Mouse (Mus musculus) T-helper 1 cell (primary cell): ENCODE data around the gene Cby1.
"Not testable (repeated sequence)": the region's sequence is repeated elsewhere in the genome, so short reads cannot be mapped to it uniquely, and the experiment has no call there.

ENCODE experiments used
- in situ Hi-C: fragments of 300-600 bp; cut with MboI, MseI; formaldehyde crosslinking; loops from one replicate; pipeline ENCODE4 v1.15.1; 2025; ENCODE audit warnings: high pct_unique_total_duplicates

The Cby1 gene

DNA sequence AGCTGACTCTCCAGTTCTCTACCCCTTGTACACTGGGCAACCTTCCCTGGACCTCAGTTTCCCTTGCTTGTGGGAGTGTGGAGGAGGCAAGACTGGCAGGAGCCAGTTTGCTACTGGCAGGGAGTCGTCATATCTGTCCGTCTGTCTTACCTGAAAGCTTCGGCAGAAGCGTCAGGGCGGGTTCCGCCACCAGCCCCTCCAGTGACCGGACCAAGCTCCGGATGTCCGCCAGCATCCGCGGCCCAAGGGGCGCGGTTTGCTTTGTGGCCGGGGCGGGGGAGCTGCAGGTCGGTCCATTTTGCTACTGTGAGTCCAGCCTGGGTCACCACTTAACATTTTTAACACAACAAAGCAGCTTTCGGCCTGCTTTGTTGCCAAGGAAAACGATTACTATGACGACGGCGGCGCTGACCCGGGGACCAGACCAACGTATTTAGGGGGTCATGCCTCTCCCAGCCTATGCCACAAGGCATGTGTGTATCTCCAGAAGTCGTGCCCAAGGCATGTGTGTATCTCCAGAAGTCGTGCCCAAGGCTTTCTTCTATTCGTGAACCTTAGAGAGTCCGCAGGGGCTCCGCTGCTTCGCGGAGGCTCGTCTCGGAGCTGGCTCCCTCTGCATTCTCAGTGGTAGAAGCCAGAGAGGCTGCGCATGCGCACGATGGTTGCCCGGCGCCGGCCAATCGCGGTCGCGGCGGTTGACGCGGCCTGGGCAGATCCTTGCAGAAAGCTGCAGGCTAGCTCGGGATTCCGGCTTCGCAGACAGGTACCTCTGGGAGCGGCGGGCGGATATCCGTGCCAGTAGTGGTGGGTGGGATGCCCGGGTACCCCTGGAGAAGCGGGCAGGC lies at the start of gene Cby1, which contains the start of gene Fam227a:
Gene Cby1, plus strand, starts transcription at position 669 of the 845 bp plus-strand sequence.
Gene Fam227a, minus strand, starts transcription at position 426 of the 845 bp plus-strand sequence.
- in situ Hi-C loops = no loop called here

DNA sequence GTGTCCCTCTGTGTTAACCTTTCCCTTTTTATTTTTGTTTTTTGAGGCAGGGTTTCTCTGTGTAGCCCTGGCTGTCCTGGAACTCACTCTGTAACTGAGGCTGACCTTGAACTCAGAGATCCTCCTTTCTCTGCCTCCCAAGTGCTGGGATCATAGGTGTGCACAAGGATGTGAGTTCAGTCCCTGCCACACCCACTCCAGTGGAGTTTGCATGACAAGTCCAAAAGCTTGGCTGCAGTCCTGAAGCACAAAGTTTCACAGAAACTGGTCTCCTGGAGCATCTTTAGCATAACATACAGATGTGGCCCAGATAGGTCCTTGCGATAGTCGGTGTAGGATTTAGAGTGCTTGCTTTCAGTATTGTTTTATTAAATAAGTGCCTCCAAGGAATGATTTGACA lies 49.8 kb upstream of the Cby1 start:
- in situ Hi-C loops = loop anchor here (10.0 kb wide), 1 partner anchor 1306 kb away; no protein-coding TSS in a partner anchor

DNA sequence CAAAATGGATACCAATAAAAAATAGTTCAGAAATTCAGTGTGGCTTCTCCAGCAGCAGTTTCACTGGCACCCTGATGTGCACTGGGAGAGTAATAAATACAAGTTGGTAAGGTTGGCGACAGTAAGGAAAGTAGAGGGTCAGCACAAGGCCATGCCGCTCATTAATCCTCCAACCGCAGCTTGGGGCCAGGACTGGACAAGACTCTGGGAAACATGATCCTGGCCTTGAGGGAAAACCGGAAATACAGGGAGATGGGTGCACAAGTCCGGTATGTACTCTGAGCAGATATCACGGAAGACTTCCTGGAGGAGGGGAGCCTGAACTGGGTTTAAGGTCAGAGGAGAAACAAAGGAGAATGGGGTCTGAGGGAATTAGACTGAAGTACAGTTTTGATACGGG lies 43.5 kb upstream of the Cby1 start:
- in situ Hi-C loops = no loop called here

DNA sequence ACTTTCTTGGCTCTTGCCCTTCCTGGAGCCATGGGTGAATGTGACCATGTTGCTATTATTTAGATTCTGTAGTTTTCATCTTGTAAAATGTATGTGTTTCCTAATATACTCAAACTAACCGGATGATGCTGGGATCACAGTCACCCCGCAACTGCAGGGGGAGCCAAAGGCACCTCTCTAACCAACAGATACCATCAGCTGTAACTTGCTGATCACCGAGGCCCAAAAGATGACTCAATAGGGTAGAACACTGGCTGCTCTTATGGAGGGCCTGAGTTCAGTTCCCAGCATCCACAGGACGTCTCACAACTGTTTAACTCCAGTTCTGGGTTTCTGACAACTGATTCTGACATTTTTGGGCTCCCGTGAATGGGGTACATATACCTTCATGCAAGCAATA lies 42.3 kb upstream of the Cby1 start:
- in situ Hi-C loops = no loop called here

DNA sequence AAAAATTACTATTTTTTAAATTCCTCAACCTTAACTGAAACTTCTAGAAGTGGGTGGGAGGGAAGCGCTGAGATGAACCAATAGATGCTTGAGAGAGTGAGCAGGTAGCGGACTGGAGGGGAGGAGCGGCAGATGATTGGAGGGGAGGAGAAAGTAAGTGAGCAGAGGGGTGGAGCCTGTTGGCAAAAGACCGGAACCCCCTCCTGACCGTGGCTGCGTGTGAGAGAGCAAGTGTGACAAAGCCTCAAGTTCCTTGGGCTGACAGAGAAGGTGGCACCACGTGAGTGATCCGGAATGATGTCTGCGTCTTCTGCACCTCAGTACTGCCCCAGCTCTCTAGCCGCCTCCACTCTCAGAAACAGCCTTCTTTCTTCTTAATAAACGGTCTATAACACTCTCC lies 41.9 kb upstream of the Cby1 start:
- in situ Hi-C loops = no loop called here

GRCm38 (mm10) chr15:79618456-79618855 lies 40.5 kb upstream of the Cby1 start:
- in situ Hi-C loops = no loop called here

GRCm38 (mm10) chr15:79619770-79620414 lies 39.1 kb upstream of the Cby1 start:
- in situ Hi-C loops = no loop called here

DNA sequence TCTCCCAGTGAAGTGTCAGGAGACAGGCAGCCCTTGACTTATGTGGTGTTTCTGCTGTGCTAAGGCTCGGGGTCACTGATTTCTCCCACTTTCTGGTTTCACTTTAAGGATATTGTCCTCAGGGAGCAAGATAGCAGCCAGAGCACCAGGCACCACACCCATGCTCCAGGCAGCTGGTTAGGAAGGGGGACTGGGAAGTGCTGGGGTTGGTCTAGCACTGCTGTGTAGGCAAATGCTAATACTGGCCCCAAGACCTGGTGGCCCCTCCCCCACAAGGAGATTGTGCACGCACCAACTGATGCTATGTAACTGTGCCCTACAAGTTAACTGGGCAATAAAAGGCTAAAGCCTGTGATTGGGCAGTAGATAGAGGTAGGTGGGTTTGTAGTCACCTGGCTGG lies 28.5 kb upstream of the Cby1 start:
- in situ Hi-C loops = no loop called here

- in situ Hi-C loops = no loop called here
Observed at GRCm38 (mm10) chr15:79641135-79641817, 17.7 kb upstream of the Cby1 start.

DNA sequence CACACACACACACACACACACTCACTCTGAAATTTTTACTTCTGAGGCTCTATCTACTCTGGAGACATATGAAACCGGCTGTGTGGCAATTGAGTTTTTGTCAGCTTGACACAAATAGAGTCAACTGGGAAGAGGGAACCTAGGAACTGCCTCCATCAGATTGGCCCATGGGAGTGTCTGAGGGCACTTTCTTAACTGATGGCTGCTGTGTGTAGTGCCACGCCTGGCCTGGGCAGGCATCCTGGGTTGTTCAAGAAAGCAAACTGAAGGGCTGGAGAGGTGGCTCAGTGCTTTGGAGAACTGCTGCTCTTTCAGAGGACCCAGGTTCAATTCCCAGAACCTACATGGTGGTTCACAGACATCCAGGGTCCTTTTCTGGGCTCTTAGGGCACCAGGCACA lies 13.5 kb upstream of the Cby1 start:
- in situ Hi-C loops = no loop called here

DNA sequence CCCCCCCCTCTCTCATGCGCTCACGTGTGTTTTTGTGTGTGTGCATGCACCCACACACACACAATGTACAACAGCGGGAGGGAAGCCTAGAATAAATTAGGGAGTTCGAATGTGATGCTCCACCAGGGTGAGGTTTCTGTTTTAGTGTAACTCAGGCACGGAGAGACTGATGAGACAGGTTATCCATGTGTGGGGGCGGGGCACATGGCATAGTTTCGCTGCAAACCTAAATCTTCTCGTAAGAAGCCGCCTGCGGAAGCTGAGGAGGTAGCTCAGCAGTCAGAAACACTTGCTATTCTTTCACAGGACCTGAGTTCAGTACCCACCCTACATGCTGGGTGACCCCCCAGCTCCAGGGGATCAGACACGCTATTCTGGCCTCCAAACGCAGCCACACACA lies 10.9 kb upstream of the Cby1 start:
- in situ Hi-C loops = no loop called here

DNA sequence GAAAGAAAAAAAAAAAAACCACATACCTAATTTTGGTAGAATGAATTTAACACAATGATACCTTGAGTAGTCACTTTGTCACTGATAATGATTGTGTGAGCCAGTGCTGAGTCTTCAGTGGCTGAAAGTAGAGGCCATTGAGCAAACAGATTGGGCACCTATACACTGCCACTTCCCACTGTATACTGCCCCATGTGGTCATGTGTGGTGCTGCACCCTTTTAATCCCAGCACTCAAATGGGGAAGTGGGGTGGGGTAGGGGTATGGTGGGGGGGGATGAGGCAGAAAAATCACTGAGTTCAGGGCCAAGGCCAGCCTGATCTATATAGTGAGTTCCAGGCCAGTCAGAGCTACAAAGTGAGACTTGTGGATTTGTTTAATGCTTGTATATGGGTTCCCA lies 8.4 kb upstream of the Cby1 start:
- in situ Hi-C loops = no loop called here

DNA sequence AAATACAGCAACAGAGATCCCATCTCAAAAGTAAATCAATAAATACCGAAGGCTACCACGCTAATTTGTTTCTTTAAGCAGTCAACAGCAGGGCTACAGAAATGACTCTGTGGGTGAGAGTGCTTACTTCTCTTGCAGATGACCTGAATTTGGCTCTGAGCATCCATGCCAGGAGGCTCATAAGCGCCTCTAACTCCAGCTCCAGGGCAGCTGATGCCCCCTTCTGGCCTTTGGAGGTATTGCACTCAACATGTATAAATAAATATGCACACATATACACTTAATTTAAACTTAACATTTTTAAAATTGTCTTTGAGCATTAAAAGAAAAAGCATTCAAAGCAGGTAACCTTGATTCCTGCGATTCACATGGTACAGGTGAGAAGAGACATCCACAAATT lies 7.5 kb upstream of the Cby1 start:
- in situ Hi-C loops = no loop called here

- in situ Hi-C loops = no loop called here
Observed at GRCm38 (mm10) chr15:79656451-79656850, 2.5 kb upstream of the Cby1 start.

DNA sequence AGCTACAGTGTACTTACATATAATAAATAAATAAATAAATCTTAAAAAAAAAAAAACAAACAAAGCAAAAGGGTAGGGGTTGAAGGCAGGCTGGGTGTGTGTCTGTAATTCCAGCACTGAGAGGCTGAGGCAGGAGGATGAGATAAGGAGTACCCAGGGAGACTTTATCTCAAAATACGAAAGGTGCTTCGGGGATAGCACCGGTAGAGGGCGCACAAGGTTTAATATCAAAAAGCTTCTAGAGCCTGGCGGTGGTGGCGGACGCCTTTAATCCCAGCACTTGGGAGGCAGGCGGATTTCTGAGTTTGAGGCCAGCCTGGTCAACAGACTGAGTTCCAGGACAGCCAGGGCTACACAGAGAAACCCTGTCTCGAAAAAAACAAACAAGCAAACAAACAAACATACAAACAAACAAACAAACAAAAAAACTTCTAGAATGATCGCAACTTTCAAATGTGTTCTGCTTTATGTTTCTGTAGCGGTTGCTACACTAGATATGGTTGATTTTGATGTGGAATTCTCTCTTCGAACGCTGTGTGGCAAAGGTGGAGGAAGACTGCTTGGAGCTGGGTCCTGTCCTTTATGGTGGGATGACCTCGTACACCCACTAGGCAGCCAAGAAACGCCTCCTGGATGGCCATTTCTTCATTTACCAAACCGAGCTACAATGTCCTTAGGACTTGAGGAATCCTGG lies 1.0 kb upstream of the Cby1 start:
- in situ Hi-C loops = no loop called here

DNA sequence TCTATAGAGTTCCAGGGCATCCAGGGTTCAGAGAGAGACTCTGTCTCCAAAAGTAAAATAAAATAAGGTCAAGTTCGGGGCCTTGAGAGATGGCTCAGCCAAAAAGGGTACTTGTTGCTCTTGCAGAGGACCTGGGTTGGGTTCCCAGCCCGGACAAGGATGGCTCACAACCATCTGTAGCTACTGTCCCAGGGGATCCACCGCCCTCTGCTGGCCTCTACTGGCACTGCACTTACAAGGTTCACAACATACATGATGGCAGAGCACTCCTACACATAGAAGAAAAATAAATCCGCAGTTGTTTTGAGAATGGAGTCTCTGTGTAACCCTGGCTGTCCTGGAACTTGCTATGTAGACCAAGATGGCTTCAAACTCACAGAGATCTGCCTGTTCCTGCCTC lies 2.9 kb downstream of the Cby1 start:
- in situ Hi-C loops = no loop called here

DNA sequence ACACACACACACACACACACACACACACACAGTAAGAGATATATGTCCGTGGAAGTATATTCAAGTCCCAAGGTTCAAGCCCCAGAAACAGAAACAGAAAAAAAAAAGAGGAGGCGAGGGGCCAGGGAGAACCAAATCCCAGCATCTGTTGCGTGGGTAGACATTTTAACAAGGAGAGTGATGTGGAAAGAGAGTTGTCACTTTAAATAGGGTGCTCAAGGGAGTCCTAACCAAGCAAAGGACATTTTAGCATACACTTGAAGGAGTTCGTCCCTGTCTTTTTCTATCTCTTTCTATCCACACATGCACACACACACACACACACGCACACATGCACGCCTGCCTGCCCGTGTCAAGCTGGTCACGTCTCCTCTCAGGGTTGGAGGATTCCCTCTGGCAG lies 5.7 kb downstream of the Cby1 start:
- in situ Hi-C loops = no loop called here

DNA sequence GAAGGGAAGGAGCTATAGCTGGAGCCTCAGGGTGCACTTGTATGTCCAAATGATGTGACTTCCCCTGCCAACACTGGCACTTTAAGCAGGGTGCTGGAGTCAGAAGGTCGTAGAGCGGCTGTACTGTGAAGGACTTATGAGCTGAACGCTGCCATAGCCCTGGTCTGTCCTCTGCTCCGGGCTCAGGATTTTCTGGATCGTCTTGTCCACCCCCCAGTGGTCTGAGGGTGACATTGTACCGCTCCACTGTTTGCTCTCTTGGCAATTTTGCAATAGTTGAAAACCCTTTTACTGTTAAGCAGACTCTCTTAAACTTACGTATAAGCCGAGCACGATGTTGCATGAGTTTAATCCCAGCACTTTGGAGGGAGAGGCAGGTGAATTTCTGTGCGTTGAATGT lies 10.2 kb downstream of the Cby1 start:
- in situ Hi-C loops = no loop called here

DNA sequence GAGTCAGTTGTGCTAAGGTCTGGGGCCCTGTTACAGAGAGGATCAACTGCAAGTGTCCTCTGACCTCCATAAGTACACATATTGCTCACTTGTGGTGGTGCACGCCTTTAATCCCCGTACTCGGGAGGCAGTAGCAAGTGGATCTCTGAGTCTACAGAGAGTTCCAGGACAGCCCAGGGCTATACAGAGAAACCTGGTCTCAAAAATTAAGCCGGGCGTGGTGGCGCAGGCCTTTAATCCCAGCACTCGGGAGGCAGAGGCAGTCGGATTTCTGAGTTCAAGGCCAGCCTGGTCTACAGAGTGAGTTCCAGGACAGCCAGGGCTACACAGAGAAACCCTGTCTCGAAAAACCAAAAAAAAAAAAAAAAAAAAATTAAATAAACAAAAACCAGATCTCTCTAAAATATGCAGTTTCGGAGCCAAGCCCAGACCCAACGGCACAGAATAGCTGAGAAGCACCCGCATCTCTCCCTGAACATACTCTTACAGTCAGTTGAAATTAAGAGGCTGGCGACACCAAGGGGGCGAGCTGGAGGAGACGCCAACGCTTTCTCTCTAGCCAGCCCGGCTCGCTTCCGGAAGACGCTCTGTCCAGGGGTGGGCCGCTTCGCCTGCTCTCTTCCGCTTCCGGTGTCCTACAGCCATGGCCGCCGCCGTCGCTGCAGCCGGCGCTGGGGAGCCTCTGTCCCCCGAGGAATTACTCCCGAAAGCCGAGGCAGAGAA lies 11.4 kb downstream of the Cby1 start, which contains the start of gene Tomm22:
Gene Tomm22, plus strand, starts transcription at position 613 of the 723 bp plus-strand sequence.
- in situ Hi-C loops = no loop called here

GRCm38 (mm10) chr15:79670972-79671299 lies 11.9 kb downstream of the Cby1 start:
- in situ Hi-C loops = no loop called here

DNA sequence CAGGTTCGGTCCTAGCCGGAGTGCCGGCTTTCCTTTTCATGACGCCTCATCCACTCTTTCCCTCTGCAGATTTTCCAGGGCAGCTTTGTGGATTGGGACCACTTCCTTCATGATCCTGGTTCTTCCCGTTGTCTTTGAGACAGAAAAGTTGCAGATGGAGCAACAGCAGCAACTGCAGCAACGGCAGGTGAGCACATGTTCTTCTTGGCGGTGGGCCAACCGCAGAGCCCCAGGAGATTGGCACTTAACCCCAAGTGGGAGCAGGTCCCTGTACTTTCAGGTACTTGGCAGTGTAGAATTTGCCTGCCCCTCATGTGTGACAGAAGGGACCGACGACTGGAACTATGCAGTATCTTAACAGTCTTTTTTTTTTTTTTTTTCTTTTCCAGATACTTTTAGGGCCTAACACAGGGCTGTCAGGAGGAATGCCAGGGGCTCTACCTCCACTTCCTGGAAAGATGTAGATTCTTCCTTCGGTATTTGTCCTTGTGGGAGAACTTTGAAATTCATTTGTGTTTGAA lies 12.9 kb downstream of the Cby1 start:
- in situ Hi-C loops = not testable (repeated sequence)
